Mouse (Mus musculus) stomach, postnatal 0 days (tissue): Measurements from ENCODE around the gene Fam71b.

Experiments
- CTCF ChIP-seq: IDR thresholded peaks from 2 replicates; pipeline ENCODE4 v1.5.1; 2016; ENCODE audit warnings: antibody characterized with exemption, low read depth, mild to moderate bottlenecking, moderate library complexity
- EP300 ChIP-seq: optimal IDR thresholded peaks from 2 replicates; pipeline ENCODE3; 2016; ENCODE audit warnings: antibody characterized with exemption

- TF ChIP-seq CTCF (no peak), EP300 (no peak)
Measured at GRCm38 (mm10) chr11:46443979-46444378, 47.6 kb downstream of the Fam71b start.
